Mouse (Mus musculus): ENCODE results near the gene Itih3. TPM values are rescaled to one million over a fixed set of nuclear protein-coding genes. Genes with fewer than 3 reads are reported as not detected.
A peak's percentile ranks its signal among the peaks of the same experiment; 100 is the strongest.

Itih3 gene
- under 1 TPM; 0.55 to 0.74 TPM for total RNA-seq (2021)

DNA sequence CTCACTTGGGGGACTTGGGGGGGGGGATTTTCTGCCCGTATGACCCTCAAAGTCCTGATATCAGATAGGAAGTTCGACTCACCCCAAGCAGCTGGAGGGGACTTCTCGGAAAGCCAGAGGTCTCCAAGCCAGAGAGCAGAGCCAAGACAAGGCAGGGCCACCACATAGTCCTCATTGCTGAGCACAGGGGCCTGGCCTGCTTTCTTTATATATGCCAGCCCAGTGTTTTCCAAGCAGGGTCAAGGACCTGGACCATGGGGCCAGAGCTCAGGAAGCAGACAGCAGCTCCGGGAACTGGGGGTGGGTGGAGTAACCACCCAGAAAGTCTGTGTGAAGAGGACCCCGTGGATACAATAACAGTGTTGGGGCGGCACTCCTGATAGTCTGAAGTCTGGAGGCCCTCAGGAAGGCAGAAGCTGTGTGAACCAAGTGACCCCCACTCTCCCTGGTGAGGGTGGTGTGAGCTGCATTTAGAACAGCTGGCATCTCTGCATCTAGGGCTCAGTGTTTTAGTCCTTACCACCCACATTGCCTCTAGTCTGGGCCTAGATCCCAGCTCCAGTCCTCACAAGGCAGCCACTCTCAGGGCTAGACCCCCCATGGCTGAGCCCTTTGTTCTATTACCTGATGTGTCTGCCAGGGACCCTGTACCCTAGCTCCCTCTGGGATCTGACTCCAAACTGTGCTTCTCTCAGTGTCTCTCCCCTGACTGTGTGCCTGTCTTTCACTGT is at the start of gene Itih3:
Itih3 (minus strand) TSS at position 386 of the 731 bp plus-strand sequence.
- DNase-seq: no peak

DNA sequence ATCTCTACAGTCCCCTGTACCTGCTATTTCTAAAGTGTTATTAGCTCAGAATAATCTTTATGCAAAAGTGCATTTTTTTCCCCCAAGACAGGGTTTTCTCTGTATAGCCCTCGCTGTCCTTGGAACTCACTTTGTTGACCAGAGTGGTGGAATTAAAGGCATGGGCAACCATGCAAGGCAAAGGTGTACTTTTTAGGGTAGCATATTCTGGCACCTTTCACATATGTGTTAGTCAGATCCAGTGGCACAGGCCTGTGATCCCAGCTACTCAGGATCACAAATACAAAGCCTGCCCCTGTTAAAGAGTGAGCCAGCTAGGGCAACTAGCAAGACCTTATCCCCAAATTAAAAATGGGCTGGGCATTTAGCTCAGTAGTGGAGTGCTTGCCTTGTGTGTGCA is 36.8 kb upstream of the Itih3 start:
- no peak for DNase-seq

- no peak for DNase-seq
Measured at GRCm38 (mm10) chr14:30959031-30959430, 35.5 kb upstream of the Itih3 start.

DNA sequence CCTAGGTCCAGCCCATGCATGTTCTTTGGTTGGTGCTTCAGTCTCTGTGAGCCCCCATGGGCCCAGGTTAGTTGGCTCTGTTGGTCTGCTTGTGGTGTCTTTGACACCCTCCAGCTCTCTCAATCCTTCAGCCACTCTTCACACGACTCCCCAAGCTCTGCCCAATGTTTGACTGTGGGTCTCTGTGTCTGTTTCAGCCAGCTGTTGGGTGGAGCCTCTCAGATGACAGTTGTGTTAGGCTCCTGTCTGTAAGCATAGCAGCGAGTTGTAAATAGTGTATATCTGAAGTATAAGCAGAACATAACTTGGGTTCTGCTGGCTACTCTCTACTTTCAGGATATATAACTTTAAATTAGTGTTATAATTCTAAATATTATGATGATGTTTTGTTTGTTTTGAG is 35.0 kb upstream of the Itih3 start:
- DNase-seq: no peak

DNA sequence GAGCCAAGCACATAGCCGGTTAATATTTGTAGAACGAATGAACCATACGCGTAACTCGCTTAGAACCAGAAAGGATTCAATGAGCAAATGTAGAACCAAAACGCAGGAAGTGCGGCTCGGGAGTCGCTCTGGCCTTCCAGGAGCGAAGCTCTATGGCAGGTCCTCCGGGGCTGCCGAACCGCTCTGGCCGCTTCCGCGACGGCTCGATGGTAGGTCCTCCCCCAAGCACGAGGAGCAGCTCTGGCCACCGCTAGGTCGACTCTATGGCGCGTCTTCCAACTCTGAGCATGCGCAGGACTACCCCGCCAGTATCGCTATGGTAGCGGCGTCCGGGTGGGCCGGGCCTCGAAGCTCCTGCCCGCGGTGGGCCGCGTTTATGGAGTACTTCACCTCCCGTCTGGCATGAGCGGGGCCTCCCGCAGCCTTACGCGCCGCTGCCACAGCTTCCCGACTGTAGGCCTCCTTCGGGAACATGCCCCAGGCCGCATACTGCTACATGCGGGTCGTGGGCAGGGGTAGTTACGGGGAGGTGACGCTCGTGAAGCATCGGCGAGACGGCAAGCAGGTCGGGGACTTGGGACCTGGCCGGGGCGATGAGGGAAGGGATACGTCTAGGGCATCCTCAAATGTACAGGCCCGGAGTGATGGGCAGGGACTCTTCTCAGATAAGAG is 27.7 kb upstream of the Itih3 start, which contains the start of gene Nek4:
Nek4 (plus strand) TSS at position 224 of the 672 bp plus-strand sequence.
- peak; percentile 97 for DNase-seq

GRCm38 (mm10) chr14:30949986-30950385 is 26.4 kb upstream of the Itih3 start:
- no peak for DNase-seq

GRCm38 (mm10) chr14:30944745-30945144 is 21.2 kb upstream of the Itih3 start:
- DNase-seq: no peak

- DNase-seq: peak; percentile 81
Measured at GRCm38 (mm10) chr14:30943860-30944674, 20.5 kb upstream of the Itih3 start.

GRCm38 (mm10) chr14:30943038-30943437 is 19.5 kb upstream of the Itih3 start, which contains the start of gene Itih1:
Gene Itih1 (minus strand): TSS chr14:30943289.
- DNase-seq: no peak

- no peak for DNase-seq
Measured at GRCm38 (mm10) chr14:30942254-30942653, 18.7 kb upstream of the Itih3 start.

DNA sequence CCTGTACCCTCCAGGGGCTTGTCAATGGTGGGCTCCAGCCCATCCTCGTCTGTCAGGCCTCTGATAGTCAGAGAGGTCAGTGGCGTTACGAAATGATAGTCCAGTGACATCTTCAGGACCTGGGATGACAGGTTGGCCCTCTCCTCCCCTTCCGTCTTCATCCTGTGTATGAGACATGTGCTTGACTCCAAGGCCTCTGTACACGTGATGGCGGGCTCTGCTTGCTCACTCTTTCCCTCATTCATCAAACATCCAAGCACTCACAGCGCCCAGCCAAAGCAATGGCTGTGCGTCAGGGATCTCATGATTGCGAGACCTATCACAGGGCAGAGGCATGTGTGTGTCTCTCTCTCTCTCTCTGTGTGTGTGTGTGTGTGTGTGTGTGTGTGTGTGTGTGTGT is 9.8 kb upstream of the Itih3 start:
- DNase-seq: no peak

GRCm38 (mm10) chr14:30930386-30930785 is 6.8 kb upstream of the Itih3 start:
- DNase-seq: no peak

DNA sequence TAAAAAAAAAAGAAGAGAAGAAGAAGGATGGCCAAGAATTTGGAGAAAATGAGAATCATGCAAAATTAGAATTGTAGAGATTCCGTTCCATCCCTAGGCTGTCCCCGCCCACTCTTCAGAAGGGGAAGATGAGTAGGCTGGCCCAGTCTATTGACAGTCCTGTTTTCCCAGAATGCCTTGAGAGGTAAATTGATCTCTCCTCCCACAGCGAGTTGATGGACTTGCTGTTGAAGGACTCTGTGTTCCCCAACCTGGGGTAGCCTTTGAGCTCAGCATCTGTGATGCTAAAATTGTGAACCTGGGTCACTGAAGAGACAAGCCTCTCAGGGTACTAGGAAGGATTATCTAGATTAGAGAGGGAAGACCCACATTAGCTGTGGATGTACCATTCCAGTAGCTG is 1.9 kb upstream of the Itih3 start:
- DNase-seq: no peak

GRCm38 (mm10) chr14:30922053-30922670 is 1.4 kb downstream of the Itih3 start:
- no peak for DNase-seq

DNA sequence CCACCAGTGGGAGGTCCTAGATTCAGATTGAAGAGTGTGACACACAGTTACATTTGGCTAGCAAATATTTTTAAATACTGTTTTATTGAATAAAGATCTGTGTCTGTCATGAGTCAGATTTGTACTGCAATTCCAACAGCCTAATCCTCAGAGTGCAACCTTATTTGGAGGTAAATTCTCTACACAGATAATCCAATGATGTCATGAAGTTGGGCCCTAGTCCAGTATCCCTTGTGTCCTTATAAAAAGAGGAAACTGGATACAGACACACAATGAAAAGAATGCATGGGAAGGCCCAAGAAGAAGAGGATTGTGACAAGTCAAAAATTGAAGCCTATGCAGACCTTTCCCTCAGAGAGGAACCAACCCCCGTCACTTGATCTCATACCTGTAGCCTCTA is 7.0 kb downstream of the Itih3 start:
- DNase-seq: no peak

DNA sequence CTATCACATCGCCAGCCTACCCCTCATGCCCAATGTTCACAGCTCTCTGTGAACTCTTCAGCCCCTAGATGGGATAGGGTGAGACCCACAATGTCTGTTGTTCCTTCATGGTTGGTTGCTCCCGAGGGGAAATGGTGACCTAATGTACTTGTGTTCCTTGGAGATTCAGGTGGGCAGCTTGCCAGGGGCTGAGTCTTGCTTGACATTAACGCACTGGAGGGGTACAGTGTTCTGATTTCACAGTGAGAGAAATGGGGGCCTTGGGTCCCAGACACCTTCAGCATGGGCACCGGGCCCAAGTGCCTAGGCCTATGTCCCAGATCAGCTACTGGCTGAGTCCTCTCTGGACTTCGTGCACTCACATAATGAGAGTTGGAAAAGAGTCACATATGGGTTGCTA is 10.2 kb downstream of the Itih3 start:
- peak; percentile 35 for DNase-seq

GRCm38 (mm10) chr14:30912641-30913040 is 10.9 kb downstream of the Itih3 start:
- no peak for DNase-seq

DNA sequence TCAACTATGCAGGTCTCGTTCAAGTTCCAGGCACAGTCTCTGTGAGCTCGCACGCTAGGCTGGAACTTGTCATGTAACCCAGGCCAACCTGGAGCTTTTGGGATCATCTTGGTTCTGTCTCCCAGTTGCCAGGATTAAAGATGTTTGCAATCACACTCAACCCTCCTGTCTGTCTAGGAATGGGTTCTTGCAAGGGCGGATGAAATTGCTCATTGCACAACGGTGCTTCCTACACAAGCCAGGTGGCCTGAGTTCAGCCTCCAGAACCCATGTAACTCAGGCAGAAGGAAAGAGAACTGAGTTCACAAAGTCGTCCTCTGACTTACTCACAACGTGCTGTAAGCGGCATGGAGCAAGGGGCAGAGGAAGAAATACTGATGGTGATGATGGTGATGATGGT is 12.4 kb downstream of the Itih3 start:
- no peak for DNase-seq

DNA sequence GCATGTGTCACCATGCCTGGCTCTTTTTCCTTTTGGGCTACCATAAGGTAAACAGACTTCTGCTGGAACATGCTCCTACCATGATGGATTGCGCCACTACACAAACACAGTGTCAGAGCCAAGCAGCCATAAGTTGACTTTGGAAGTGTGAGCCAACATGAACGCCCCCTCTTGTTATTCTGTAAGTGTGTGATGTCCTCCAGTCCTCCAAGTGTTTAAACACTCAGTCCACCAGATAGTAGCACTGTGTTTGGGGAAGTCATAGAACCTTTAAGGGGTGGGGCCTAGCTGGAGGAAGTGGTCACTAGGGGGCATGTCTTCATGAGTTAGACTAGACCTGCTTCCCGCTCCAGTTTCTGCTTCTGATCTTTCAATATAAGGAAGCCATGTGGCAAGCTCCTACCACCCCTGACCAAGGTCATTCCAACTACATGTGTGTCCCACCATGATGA is 15.7 kb downstream of the Itih3 start:
- no peak for DNase-seq

DNA sequence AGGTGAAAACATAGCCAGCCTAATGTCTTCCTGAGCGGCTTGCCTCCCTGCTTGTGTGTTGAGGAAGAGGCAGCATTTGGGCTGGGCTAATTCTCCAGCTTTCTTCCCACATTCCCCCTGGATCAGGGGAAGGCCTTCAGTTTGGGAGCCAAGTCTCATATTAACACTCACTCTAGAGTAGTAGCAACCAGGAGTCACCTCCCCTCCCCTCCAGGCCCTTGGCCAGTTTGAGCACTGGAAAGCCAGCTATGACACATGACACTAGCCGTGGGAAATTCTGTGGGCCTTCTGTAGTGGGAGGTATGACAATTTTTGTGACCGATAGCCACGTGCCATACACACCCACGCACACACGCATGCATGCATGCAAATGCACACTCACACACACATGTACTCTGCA is 17.6 kb downstream of the Itih3 start:
- DNase-seq: no peak

- no peak for DNase-seq
Measured at GRCm38 (mm10) chr14:30904307-30904706, 19.3 kb downstream of the Itih3 start.

DNA sequence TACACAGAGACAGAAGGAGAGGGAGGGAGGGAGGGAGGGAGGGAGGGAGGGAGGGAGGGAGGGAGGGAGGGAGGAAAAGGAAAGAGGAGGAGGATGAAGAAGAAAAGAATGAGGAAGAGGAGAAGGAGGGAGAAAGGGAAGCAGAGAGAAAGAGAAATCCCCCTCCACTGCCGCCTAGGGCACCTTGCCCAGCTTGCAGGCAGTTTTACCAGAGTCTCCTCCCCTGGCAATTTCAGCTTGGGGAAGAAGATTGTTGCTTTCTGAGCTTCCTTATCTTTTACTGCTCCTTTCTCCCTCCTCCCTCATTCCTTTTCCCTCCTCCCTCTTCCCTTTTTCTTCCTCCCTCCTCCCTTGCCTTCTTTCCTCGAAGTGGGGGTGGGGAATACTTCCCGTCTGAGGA is 20.5 kb downstream of the Itih3 start:
- DNase-seq: no peak

GRCm38 (mm10) chr14:30902628-30903027 is 20.9 kb downstream of the Itih3 start:
- no peak for DNase-seq

Measured in heart, postnatal 4 days (tissue).